Mouse (Mus musculus): Measurements from ENCODE around the gene Clip4. TPM values are rescaled to one million over a fixed set of nuclear protein-coding genes. Genes with fewer than 3 reads are reported as not detected.

Gene Clip4
- polyA plus RNA-seq, 1 experiment from 2014 or later, result 6.0 TPM

DNA sequence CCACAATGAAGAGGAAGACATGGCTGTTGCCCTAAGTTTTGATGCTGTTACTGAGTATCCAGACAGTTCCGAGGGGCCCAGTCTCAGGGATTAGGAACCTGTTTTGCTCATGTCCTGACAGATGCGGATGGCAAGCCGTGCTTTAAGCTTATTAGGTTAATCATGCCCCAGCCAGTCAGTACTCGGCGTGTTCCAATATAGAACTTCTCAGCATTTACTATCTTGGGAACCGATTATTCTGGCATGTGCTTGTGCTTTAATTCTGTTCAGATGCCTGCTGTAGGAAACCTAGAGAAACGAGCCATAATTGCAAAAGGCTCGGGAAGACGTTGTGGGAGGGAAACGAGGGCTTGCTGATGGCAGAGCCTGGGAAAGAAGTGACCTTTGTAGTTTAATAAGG is 15.4 kb upstream of the Clip4 start, which contains the start of gene Pcare:
Pcare (minus strand) TSS at position 64 of the 400 bp plus-strand sequence.
- no peak within 1 kb of the TSS for H3K9ac ChIP-seq (ENCODE audit: low read length)
- no peaks in the 10 kb centered on the region for H3K36me3 ChIP-seq (ENCODE audit: control insufficient read depth, insufficient read depth, low read length)
- no peaks in the 10 kb centered on the region for H3K4me1 ChIP-seq (replicated peaks; ENCODE audit: control insufficient read depth, insufficient read depth, low read length)
- no peak within 1 kb of the TSS for H3K27ac ChIP-seq (ENCODE audit: low read length)
- H3K4me2 ChIP-seq (ENCODE audit: low read depth, low read length), result no peak within 1 kb of the TSS
- 75% methylated on average over 10 of the region's 10 CpGs for WGBS
- no peak within 1 kb of the TSS for H3K4me3 ChIP-seq (ENCODE audit: low read length)
- H3K27me3 ChIP-seq (ENCODE audit: control insufficient read depth, insufficient read depth, low read depth, low read length), result no peaks in the 10 kb centered on the region
- ATAC-seq (ENCODE audit: low read depth), result no peak
- no peaks in the 10 kb centered on the region for H3K9me3 ChIP-seq (ENCODE audit: control insufficient read depth, low read length)

- H3K27ac ChIP-seq (ENCODE audit: low read length), result no peak overlapping the region
- H3K4me2 ChIP-seq (ENCODE audit: low read depth, low read length), result no peak overlapping the region
- no peaks in the 10 kb centered on the region for H3K9me3 ChIP-seq (ENCODE audit: control insufficient read depth, low read length)
- ATAC-seq (ENCODE audit: low read depth), result no peak
- no peaks in the 10 kb centered on the region for H3K36me3 ChIP-seq (ENCODE audit: control insufficient read depth, insufficient read depth, low read length)
- H3K4me3 ChIP-seq (ENCODE audit: low read length), result no peak overlapping the region
- no peaks in the 10 kb centered on the region for H3K4me1 ChIP-seq (replicated peaks; ENCODE audit: control insufficient read depth, insufficient read depth, low read length)
- H3K27me3 ChIP-seq (ENCODE audit: control insufficient read depth, insufficient read depth, low read depth, low read length), result no peaks in the 10 kb centered on the region
- H3K9ac ChIP-seq (ENCODE audit: low read length), result no peak overlapping the region
- whole genome bisulfite sequencing, result 73% methylated on average over 7 of the region's 7 CpGs
Measured at GRCm38 (mm10) chr17:71760536-71760935, 7.7 kb upstream of the Clip4 start.

- no peak for ATAC-seq (ENCODE audit: low read depth)
- no peaks in the 10 kb centered on the region for H3K9me3 ChIP-seq (ENCODE audit: control insufficient read depth, low read length)
- WGBS, result 50% methylated on average over 6 of the region's 6 CpGs
- H3K4me3 ChIP-seq (ENCODE audit: low read length), result no peak overlapping the region
- no peak overlapping the region for H3K27ac ChIP-seq (ENCODE audit: low read length)
- H3K36me3 ChIP-seq (ENCODE audit: control insufficient read depth, insufficient read depth, low read length), result no peaks in the 10 kb centered on the region
- H3K27me3 ChIP-seq (ENCODE audit: control insufficient read depth, insufficient read depth, low read depth, low read length), result no peaks in the 10 kb centered on the region
- H3K9ac ChIP-seq (ENCODE audit: low read length), result no peak overlapping the region
- H3K4me1 ChIP-seq (replicated peaks; ENCODE audit: control insufficient read depth, insufficient read depth, low read length), result no peaks in the 10 kb centered on the region
- H3K4me2 ChIP-seq (ENCODE audit: low read depth, low read length), result no peak overlapping the region
Measured at GRCm38 (mm10) chr17:71769564-71769963, 1.3 kb downstream of the Clip4 start.

- Histone ChIP-seq H3K27me3 (ENCODE audit: control insufficient read depth, insufficient read depth, low read depth, low read length) (no peaks in the 10 kb centered on the region), H3K36me3 (ENCODE audit: control insufficient read depth, insufficient read depth, low read length) (no peaks in the 10 kb centered on the region), H3K9ac (ENCODE audit: low read length) (no peak overlapping the region), H3K4me2 (ENCODE audit: low read depth, low read length) (no peak overlapping the region), H3K4me3 (ENCODE audit: low read length) (no peak overlapping the region), H3K9me3 (ENCODE audit: control insufficient read depth, low read length) (no peaks in the 10 kb centered on the region), H3K4me1 (replicated peaks; ENCODE audit: control insufficient read depth, insufficient read depth, low read length) (no peaks in the 10 kb centered on the region), H3K27ac (ENCODE audit: low read length) (no peak overlapping the region)
- WGBS, result 82% methylated on average over 3 of the region's 3 CpGs
- ATAC-seq (ENCODE audit: low read depth), result no peak
Measured at GRCm38 (mm10) chr17:71770696-71771095, 2.4 kb downstream of the Clip4 start.

DNA sequence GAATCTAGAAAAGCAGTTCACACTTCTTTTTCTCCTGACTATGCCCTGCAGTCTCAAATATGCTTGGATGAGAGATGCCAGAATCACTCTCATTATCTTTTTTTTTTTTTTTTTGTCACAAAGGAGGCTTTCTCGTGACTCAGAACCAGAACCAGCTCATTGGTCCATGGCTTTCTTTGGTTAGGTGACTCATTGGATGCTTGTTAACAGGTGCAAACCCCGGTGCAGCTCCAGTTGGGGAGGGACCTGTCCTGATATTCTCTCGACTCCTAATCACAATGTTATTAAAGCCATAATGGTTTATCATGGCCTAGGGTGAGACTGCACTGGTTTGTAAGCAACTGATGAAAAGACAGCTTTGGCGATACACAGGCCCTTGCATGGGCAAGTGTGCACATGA is 5.9 kb downstream of the Clip4 start:
- no peaks in the 10 kb centered on the region for H3K4me1 ChIP-seq (replicated peaks; ENCODE audit: control insufficient read depth, insufficient read depth, low read length)
- no peak overlapping the region for H3K4me3 ChIP-seq (ENCODE audit: low read length)
- no peaks in the 10 kb centered on the region for H3K36me3 ChIP-seq (ENCODE audit: control insufficient read depth, insufficient read depth, low read length)
- no peak for ATAC-seq (ENCODE audit: low read depth)
- H3K4me2 ChIP-seq (ENCODE audit: low read depth, low read length), result no peak overlapping the region
- H3K27ac ChIP-seq (ENCODE audit: low read length), result no peak overlapping the region
- H3K9ac ChIP-seq (ENCODE audit: low read length), result no peak overlapping the region
- H3K27me3 ChIP-seq (ENCODE audit: control insufficient read depth, insufficient read depth, low read depth, low read length), result no peaks in the 10 kb centered on the region
- 74% methylated on average over 4 of the region's 4 CpGs for whole genome bisulfite sequencing
- no peaks in the 10 kb centered on the region for H3K9me3 ChIP-seq (ENCODE audit: control insufficient read depth, low read length)

- H3K27ac ChIP-seq (ENCODE audit: low read length), result no peak overlapping the region
- H3K9me3 ChIP-seq (ENCODE audit: control insufficient read depth, low read length), result no peaks in the 10 kb centered on the region
- H3K4me1 ChIP-seq (replicated peaks; ENCODE audit: control insufficient read depth, insufficient read depth, low read length), result no peaks in the 10 kb centered on the region
- no peak overlapping the region for H3K4me3 ChIP-seq (ENCODE audit: low read length)
- H3K27me3 ChIP-seq (ENCODE audit: control insufficient read depth, insufficient read depth, low read depth, low read length), result no peaks in the 10 kb centered on the region
- no peak overlapping the region for H3K9ac ChIP-seq (ENCODE audit: low read length)
- ATAC-seq (ENCODE audit: low read depth), result no peak
- WGBS, result 63% methylated on average over 4 of the region's 4 CpGs
- no peak overlapping the region for H3K4me2 ChIP-seq (ENCODE audit: low read depth, low read length)
- H3K36me3 ChIP-seq (ENCODE audit: control insufficient read depth, insufficient read depth, low read length), result no peaks in the 10 kb centered on the region
Measured at GRCm38 (mm10) chr17:71775279-71775678, 7.0 kb downstream of the Clip4 start.

DNA sequence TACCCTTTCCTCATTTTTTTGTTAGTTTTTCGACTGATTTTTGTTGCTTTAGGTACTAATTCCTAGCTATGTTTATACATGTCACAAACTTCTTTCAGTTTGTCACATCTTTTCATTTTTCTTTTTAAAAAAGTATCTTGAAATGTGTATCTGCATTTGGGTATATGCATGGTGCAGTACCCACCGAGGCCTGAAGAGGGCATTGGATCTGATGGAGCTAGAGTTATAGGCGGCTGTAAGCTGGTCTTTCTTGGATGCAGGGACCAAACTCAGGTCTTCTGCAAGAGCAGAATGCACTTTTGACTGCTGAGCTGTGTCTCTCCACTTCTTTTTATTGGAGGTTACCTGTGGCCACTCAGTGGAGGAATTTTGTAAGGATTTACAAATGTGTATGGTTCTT is 10.4 kb downstream of the Clip4 start:
- Histone ChIP-seq H3K4me2 (ENCODE audit: low read depth, low read length) (no peak overlapping the region), H3K36me3 (ENCODE audit: control insufficient read depth, insufficient read depth, low read length) (no peaks in the 10 kb centered on the region), H3K27me3 (ENCODE audit: control insufficient read depth, insufficient read depth, low read depth, low read length) (peaks cover 13% of the 10 kb centered on the region), H3K9ac (ENCODE audit: low read length) (no peak overlapping the region), H3K4me3 (ENCODE audit: low read length) (no peak overlapping the region), H3K27ac (ENCODE audit: low read length) (no peak overlapping the region), H3K9me3 (ENCODE audit: control insufficient read depth, low read length) (no peaks in the 10 kb centered on the region), H3K4me1 (replicated peaks; ENCODE audit: control insufficient read depth, insufficient read depth, low read length) (no peaks in the 10 kb centered on the region)
- 78% methylated on average over 3 of the region's 3 CpGs for WGBS
- no peak for ATAC-seq (ENCODE audit: low read depth)

- Histone ChIP-seq H3K4me1 (replicated peaks; ENCODE audit: control insufficient read depth, insufficient read depth, low read length) (no peaks in the 10 kb centered on the region), H3K36me3 (ENCODE audit: control insufficient read depth, insufficient read depth, low read length) (no peaks in the 10 kb centered on the region), H3K9ac (ENCODE audit: low read length) (no peak overlapping the region), H3K4me2 (ENCODE audit: low read depth, low read length) (no peak overlapping the region), H3K27me3 (ENCODE audit: control insufficient read depth, insufficient read depth, low read depth, low read length) (peaks cover 13% of the 10 kb centered on the region), H3K9me3 (ENCODE audit: control insufficient read depth, low read length) (no peaks in the 10 kb centered on the region), H3K27ac (ENCODE audit: low read length) (no peak overlapping the region; the same call in 1 of the 2 replicates), H3K4me3 (ENCODE audit: low read length) (no peak overlapping the region)
- no peak; the same call in 1 of the 2 replicates for ATAC-seq (ENCODE audit: low read depth)
- WGBS, result 64% methylated on average over 2 of the region's 2 CpGs
Measured at GRCm38 (mm10) chr17:71780490-71780889, 12.2 kb downstream of the Clip4 start.

- H3K4me1 ChIP-seq (replicated peaks; ENCODE audit: control insufficient read depth, insufficient read depth, low read length), result no peaks in the 10 kb centered on the region
- peaks cover 13% of the 10 kb centered on the region for H3K27me3 ChIP-seq (ENCODE audit: control insufficient read depth, insufficient read depth, low read depth, low read length)
- H3K9ac ChIP-seq (ENCODE audit: low read length), result no peak overlapping the region
- H3K4me2 ChIP-seq (ENCODE audit: low read depth, low read length), result no peak overlapping the region
- peak; percentile 79 for ATAC-seq (ENCODE audit: low read depth)
- WGBS, result 52% methylated on average over 4 of the region's 4 CpGs
- no peaks in the 10 kb centered on the region for H3K36me3 ChIP-seq (ENCODE audit: control insufficient read depth, insufficient read depth, low read length)
- H3K9me3 ChIP-seq (ENCODE audit: control insufficient read depth, low read length), result no peaks in the 10 kb centered on the region
- H3K4me3 ChIP-seq (ENCODE audit: low read length), result no peak overlapping the region
- H3K27ac ChIP-seq (ENCODE audit: low read length), result no peak overlapping the region
Measured at GRCm38 (mm10) chr17:71780945-71781344, 12.7 kb downstream of the Clip4 start.

GRCm38 (mm10) chr17:71782242-71782698 is 14.0 kb downstream of the Clip4 start:
- 1% methylated on average over 19 of the region's 29 CpGs for WGBS
- Histone ChIP-seq H3K9ac (ENCODE audit: low read length) (peak overlapping the region; percentile 70), H3K4me1 (replicated peaks; ENCODE audit: control insufficient read depth, insufficient read depth, low read length) (no peaks in the 10 kb centered on the region), H3K36me3 (ENCODE audit: control insufficient read depth, insufficient read depth, low read length) (no peaks in the 10 kb centered on the region), H3K4me3 (ENCODE audit: low read length) (peak overlapping the region; percentile 58), H3K27me3 (ENCODE audit: control insufficient read depth, insufficient read depth, low read depth, low read length) (peaks cover 13% of the 10 kb centered on the region), H3K27ac (ENCODE audit: low read length) (no peak overlapping the region), H3K4me2 (ENCODE audit: low read depth, low read length) (peak overlapping the region; percentile 77), H3K9me3 (ENCODE audit: control insufficient read depth, low read length) (no peaks in the 10 kb centered on the region)
- ATAC-seq (ENCODE audit: low read depth), result peak; percentile 71

All from lung, embryonic 16.5 days (tissue).